Mouse (Mus musculus) testis, adult 2 months (tissue): Measurements from ENCODE around the gene Ugt1a6a.

Source experiments
- CTCF ChIP-seq: fragments of 200-500 bp; IDR thresholded peaks from 2 replicates; pipeline ENCODE4 v1.5.1; 2012; ENCODE audit warnings: low read depth, mild to moderate bottlenecking, inconsistent platforms, low read length, moderate library complexity; ENCODE audit not compliant: control insufficient read depth, insufficient read depth, insufficient replicate concordance
- POLR2A ChIP-seq: fragments of 200-500 bp; IDR thresholded peaks from 2 replicates; pipeline ENCODE4 v1.6.1; 2012; ENCODE audit warnings: low read depth, mild to moderate bottlenecking, inconsistent platforms, low read length, moderate library complexity; ENCODE audit not compliant: control insufficient read depth

DNA sequence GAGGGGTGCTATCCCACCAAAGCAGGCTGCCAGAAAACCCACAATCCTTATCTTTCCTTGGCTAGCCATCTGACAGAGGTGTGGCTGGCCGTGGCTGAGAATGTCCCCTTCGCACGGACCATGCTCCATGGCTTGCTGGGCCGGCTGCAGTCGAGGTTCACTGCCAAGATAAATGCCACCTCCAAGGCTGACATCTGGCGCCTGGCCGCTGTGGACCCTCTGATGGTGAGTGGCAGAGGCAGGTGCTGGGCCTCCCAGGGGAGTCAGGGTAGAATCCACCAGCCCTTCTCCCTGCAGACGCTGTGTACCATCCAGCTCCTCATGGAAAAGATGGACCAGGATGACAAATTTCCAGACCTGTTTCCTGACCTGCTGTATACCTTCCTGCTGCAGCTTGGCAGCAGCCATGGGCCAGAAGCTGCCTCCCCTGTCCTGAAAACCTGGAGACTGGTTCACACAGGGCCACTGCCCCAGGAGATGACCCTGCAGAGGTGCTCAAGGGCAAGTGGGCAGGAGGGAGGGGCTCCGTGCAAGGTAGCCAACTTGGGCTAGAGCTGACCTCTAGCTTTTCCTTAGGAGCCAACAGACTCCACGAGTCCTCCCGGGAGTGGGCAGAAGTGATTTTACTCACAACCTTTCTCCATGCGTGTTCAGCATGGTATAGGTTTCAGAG, 120.3 kb downstream of the Ugt1a6a start:
- TF ChIP-seq CTCF, result no peak
- TF ChIP-seq POLR2A, result no peak
